Mouse (Mus musculus): ENCODE data around the gene Zdhhc16.
A peak's percentile ranks its signal among the peaks of the same experiment; 100 is the strongest.

GRCm38 (mm10) chr19:41895460-41896318, 37.6 kb upstream of the Zdhhc16 start, which contains the start of gene Rrp12:
- TF ChIP-seq CTCF (IDR thresholded peaks at IDR 0.05; ENCODE audit: control insufficient read depth, insufficient read depth, insufficient read length), result no peak
- peak; percentile 38 for TF ChIP-seq USF1 (IDR thresholded peaks at IDR 0.05; ENCODE audit: low read depth)
- TF ChIP-seq MAX (IDR thresholded peaks at IDR 0.05), result peak; percentile 95
- TF ChIP-seq MYOG (IDR thresholded peaks at IDR 0.05; ENCODE audit: control insufficient read depth, extremely low read depth, insufficient read length), result no peak
- no peak for TF ChIP-seq MYOD1 (IDR thresholded peaks at IDR 0.05; ENCODE audit: control insufficient read depth, insufficient read length, low read depth)

All from C2C12 (cell line).